Mouse (Mus musculus) kidney, embryonic 14.5 days (tissue): Measurements from ENCODE around the gene Polg2. TPM values are rescaled to one million over a fixed set of nuclear protein-coding genes. Genes with fewer than 3 reads are reported as not detected.
A peak's percentile ranks its signal among the peaks of the same experiment; 100 is the strongest.

ENCODE experiments used
- ATAC-seq: fragments of 200-750 bp; cut with Nextera tagmentation; 2 replicates; pipeline ENCODE4 v1.8.0; 2017; ENCODE audit warnings: moderate number of reproducible peaks, mild to moderate bottlenecking, moderate TSS enrichment, moderate library complexity; ENCODE audit not compliant: low FRiP score, low TSS enrichment
- H3K27ac ChIP-seq: fragments of 300-500 bp; sonication (generic); 2 replicates; pipeline ENCODE4 v1.5.1; 2014; ENCODE audit warnings: low read depth, mild to moderate bottlenecking, low read length, moderate library complexity, mixed read lengths
- H3K27me3 ChIP-seq: fragments of 300-500 bp; sonication (generic); 2 replicates; pipeline ENCODE4 v1.6.1; 2014; ENCODE audit warnings: mild to moderate bottlenecking, low read length; ENCODE audit not compliant: control insufficient read depth, insufficient read depth
- H3K36me3 ChIP-seq: fragments of 300-500 bp; sonication (generic); 2 replicates; pipeline ENCODE4 v1.6.1; 2014; ENCODE audit warnings: low read length, mixed read lengths; ENCODE audit not compliant: control insufficient read depth, insufficient read depth
- H3K4me1 ChIP-seq: fragments of 300-500 bp; sonication (generic); 2 replicates; pipeline ENCODE4 v1.6.1; 2014; ENCODE audit warnings: low read length, mixed read lengths; ENCODE audit not compliant: control insufficient read depth, insufficient read depth
- H3K4me2 ChIP-seq: fragments of 300-500 bp; sonication (generic); replicated peaks from 2 replicates; pipeline ENCODE4 v1.6.1; 2014; ENCODE audit warnings: low read depth, mild to moderate bottlenecking, low read length
- H3K4me3 ChIP-seq: fragments of 300-500 bp; sonication (generic); 2 replicates; pipeline ENCODE4 v1.5.1; 2014; ENCODE audit warnings: mild to moderate bottlenecking, low read length
- H3K9ac ChIP-seq: fragments of 300-500 bp; sonication (generic); 2 replicates; pipeline ENCODE4 v1.6.1; 2014; ENCODE audit warnings: low read depth, mild to moderate bottlenecking, low read length, moderate library complexity
- H3K9me3 ChIP-seq: fragments of 300-500 bp; sonication (generic); 2 replicates; pipeline ENCODE4 v1.6.1; 2016; ENCODE audit warnings: low read length; ENCODE audit not compliant: control insufficient read depth
- WGBS: fragments of 180-500 bp; shearing (Covaris S2); extraction: QIAGEN DNeasy Blood & Tissue Kit; methylation state at CpG from one replicate; pipeline ENCODE4 v1.1.7; 2014; 5-methylcytosine and 5-hydroxymethylcytosine counted together
- polyA plus RNA-seq: library from polyadenylated mRNA; unstranded; fragments of >200 nt; fragmentation: Nextera tagmentation; extraction: Ambion mirVana; gene quantifications from 2 replicates; pipeline ENCODE4 v1.2.1, GENCODE M21; 2014

The Polg2 gene
- polyA plus RNA-seq, 1 experiment from 2014 or later, result 12.6 TPM

- Histone ChIP-seq H3K4me2 (no peak overlapping the region), H3K36me3 (peaks cover 64% of the 10 kb centered on the region), H3K27ac (no peak overlapping the region), H3K27me3 (no peaks in the 10 kb centered on the region), H3K4me1 (no peaks in the 10 kb centered on the region; the same call in 1 of the 2 replicates), H3K4me3 (no peak overlapping the region), H3K9ac (no peak overlapping the region; the same call in 1 of the 2 replicates), H3K9me3 (no peaks in the 10 kb centered on the region)
- ATAC-seq, result no peak
- whole genome bisulfite sequencing, result 88% methylated on average over 3 of the region's 3 CpGs
Observed at GRCm38 (mm10) chr11:106777395-106777794, 1.9 kb downstream of the Polg2 start.

- Histone ChIP-seq H3K27me3 (no peaks in the 10 kb centered on the region), H3K4me2 (no peak overlapping the region), H3K4me3 (no peak overlapping the region), H3K27ac (no peak overlapping the region), H3K9me3 (no peaks in the 10 kb centered on the region), H3K9ac (no peak overlapping the region), H3K4me1 (no peaks in the 10 kb centered on the region; the same call in 1 of the 2 replicates), H3K36me3 (peaks cover 64% of the 10 kb centered on the region)
- WGBS, result 86% methylated on average over 4 of the region's 4 CpGs
- no peak for ATAC-seq
Observed at GRCm38 (mm10) chr11:106776960-106777359, 2.4 kb downstream of the Polg2 start.

- 84% methylated on average over 9 of the region's 9 CpGs for WGBS
- H3K9ac ChIP-seq, result no peak overlapping the region
Observed at GRCm38 (mm10) chr11:106773061-106773460, 6.3 kb downstream of the Polg2 start.

GRCm38 (mm10) chr11:106770195-106770974 lies 9.0 kb downstream of the Polg2 start:
- no peaks in the 10 kb centered on the region for H3K4me1 ChIP-seq
- H3K4me3 ChIP-seq, result no peak overlapping the region
- peaks cover 6% of the 10 kb centered on the region; the same call in 1 of the 2 replicates for H3K9me3 ChIP-seq
- WGBS, result 96% methylated on average over 9 of the region's 9 CpGs
- no peak overlapping the region for H3K4me2 ChIP-seq
- H3K27ac ChIP-seq, result no peak overlapping the region
- H3K36me3 ChIP-seq, result peaks cover 86% of the 10 kb centered on the region
- no peaks in the 10 kb centered on the region for H3K27me3 ChIP-seq
- no peak overlapping the region for H3K9ac ChIP-seq
- no peak for ATAC-seq

More at GRCm38 (mm10) chr11:106773061-106773460, 6.3 kb downstream of the Polg2 start:
- no peak for ATAC-seq
- Histone ChIP-seq H3K4me2 (no peak overlapping the region), H3K9me3 (no peaks in the 10 kb centered on the region), H3K4me1 (no peaks in the 10 kb centered on the region; the same call in 1 of the 2 replicates), H3K27me3 (no peaks in the 10 kb centered on the region), H3K27ac (no peak overlapping the region), H3K4me3 (no peak overlapping the region), H3K36me3 (peaks cover 76% of the 10 kb centered on the region)

GRCm38 (mm10) chr11:106767516-106767915 lies 11.8 kb downstream of the Polg2 start:
- no peak for ATAC-seq
- Histone ChIP-seq H3K9me3 (peaks cover 6% of the 10 kb centered on the region; the same call in 1 of the 2 replicates), H3K27ac (no peak overlapping the region), H3K9ac (no peak overlapping the region), H3K36me3 (peaks cover 60% of the 10 kb centered on the region), H3K4me3 (no peak overlapping the region), H3K27me3 (no peaks in the 10 kb centered on the region), H3K4me2 (no peak overlapping the region), H3K4me1 (peaks cover 7% of the 10 kb centered on the region; the same call in 1 of the 2 replicates)
- 90% methylated on average over 4 of the region's 4 CpGs for WGBS

- Histone ChIP-seq H3K4me1 (peaks cover 15% of the 10 kb centered on the region), H3K9ac (no peak overlapping the region), H3K27me3 (no peaks in the 10 kb centered on the region), H3K9me3 (peaks cover 6% of the 10 kb centered on the region; the same call in 1 of the 2 replicates), H3K4me3 (no peak overlapping the region), H3K4me2 (no peak overlapping the region), H3K36me3 (peaks cover 52% of the 10 kb centered on the region), H3K27ac (no peak overlapping the region)
- ATAC-seq, result no peak
- 76% methylated on average over 4 of the region's 4 CpGs for whole genome bisulfite sequencing
Observed at GRCm38 (mm10) chr11:106766611-106767162, 12.7 kb downstream of the Polg2 start.

GRCm38 (mm10) chr11:106762800-106763185 lies 16.5 kb downstream of the Polg2 start:
- no peaks in the 10 kb centered on the region for H3K27me3 ChIP-seq
- H3K9me3 ChIP-seq, result peaks cover 4% of the 10 kb centered on the region; the same call in 1 of the 2 replicates
- H3K4me3 ChIP-seq, result no peak overlapping the region
- peaks cover 19% of the 10 kb centered on the region for H3K36me3 ChIP-seq
- peak overlapping the region; percentile 85 for H3K27ac ChIP-seq
- WGBS, result 71% methylated on average over 9 of the region's 9 CpGs
- no peak overlapping the region for H3K9ac ChIP-seq
- peaks cover 17% of the 10 kb centered on the region for H3K4me1 ChIP-seq
- no peak overlapping the region for H3K4me2 ChIP-seq
- peak; percentile 9; the same call in 1 of the 2 replicates for ATAC-seq

GRCm38 (mm10) chr11:106762139-106762799 lies 17.1 kb downstream of the Polg2 start:
- WGBS, result 17% methylated on average over 5 of the region's 5 CpGs
- peak; percentile 82 for ATAC-seq
- Histone ChIP-seq H3K4me3 (no peak overlapping the region), H3K36me3 (peaks cover 14% of the 10 kb centered on the region), H3K4me2 (no peak overlapping the region), H3K9me3 (no peaks in the 10 kb centered on the region), H3K27me3 (no peaks in the 10 kb centered on the region), H3K9ac (no peak overlapping the region), H3K4me1 (peaks cover 17% of the 10 kb centered on the region), H3K27ac (peak overlapping the region; percentile 85)
